ENCODE assay signal across 7 mouse cellular contexts in genomic region chr12:107930611-107931350, GRCm38 (mm10).
DNase-seq lines count a peak whose midpoint lies in the region; ATAC-seq and TF ChIP-seq lines count a peak whose summit lies in the region.

No protein-coding gene starts in this region.

- TF ChIP-seq CTCF in gastrocnemius, adult 2 months (IDR thresholded peaks at IDR 0.05) = no peak
- no peak for TF ChIP-seq CTCF in left cerebral cortex, adult 2 months (IDR thresholded peaks at IDR 0.05)
- TF ChIP-seq CTCF in midbrain, postnatal 0 days (IDR thresholded peaks at IDR 0.05) = no peak

- ATAC-seq in hindbrain, embryonic 16.5 days = peak; percentile 27; the same call in 1 of the 2 replicates
- no peak for ATAC-seq in midbrain, postnatal 0 days (ENCODE audit: low FRiP score)

- H3K9me3 ChIP-seq in hindbrain, embryonic 16.5 days (ENCODE audit: control insufficient read depth, low read length) = no peaks in the 10 kb centered on the region
- H3K9me3 ChIP-seq in midbrain, postnatal 0 days (ENCODE audit: low read length) = no peaks in the 10 kb centered on the region

- no peaks in the 10 kb centered on the region for H3K36me3 ChIP-seq in hindbrain, embryonic 16.5 days (ENCODE audit: control insufficient read depth, insufficient read depth, low read length)
- H3K36me3 ChIP-seq in midbrain, postnatal 0 days (ENCODE audit: insufficient read depth, low read length) = no peaks in the 10 kb centered on the region

- peak overlapping the region; percentile 31 for H3K4me2 ChIP-seq in hindbrain, embryonic 16.5 days (ENCODE audit: low read length)
- peak overlapping the region; percentile 12; the same call in 1 of the 2 replicates for H3K4me2 ChIP-seq in midbrain, postnatal 0 days (ENCODE audit: low read depth, low read length, poor library complexity, severe bottlenecking)

- H3K27me3 ChIP-seq in hindbrain, embryonic 16.5 days (replicated peaks; ENCODE audit: control insufficient read depth, insufficient read depth, low read length) = no peaks in the 10 kb centered on the region
- H3K27me3 ChIP-seq in midbrain, postnatal 0 days (ENCODE audit: insufficient read depth, low read length) = no peaks in the 10 kb centered on the region

- peak overlapping the region; percentile 35 for H3K27ac ChIP-seq in gastrocnemius, adult 2 months
- peak overlapping the region; percentile 42; the same call in 1 of the 2 replicates for H3K27ac ChIP-seq in hindbrain, embryonic 16.5 days (ENCODE audit: low read depth, low read length)
- H3K27ac ChIP-seq in left cerebral cortex, adult 2 months = peak overlapping the region; percentile 84
- 0 out of 2 replicates have a peak overlapping the region, but pooled peaks have one; percentile 32 for H3K27ac ChIP-seq in midbrain, postnatal 0 days (ENCODE audit: low read depth, low read length)

- 41% methylated on average over 28 of the region's 28 CpGs for WGBS in hindbrain, embryonic 16.5 days
- WGBS in midbrain, postnatal 0 days = 42% methylated on average over 28 of the region's 28 CpGs

- 0 out of 2 replicates have a peak overlapping the region, but pooled peaks have one; percentile 6 for H3K9ac ChIP-seq in hindbrain, embryonic 16.5 days (ENCODE audit: low read depth, low read length)
- no peak overlapping the region for H3K9ac ChIP-seq in midbrain, postnatal 0 days (replicated peaks; ENCODE audit: low read length, poor library complexity, severe bottlenecking)

- peak; percentile 63 for DNase-seq in adipocyte (ENCODE audit: low spot score)
- peak; percentile 35 for DNase-seq in cerebellum, adult 8-10 months
- peak; percentile 63 for DNase-seq in gastrocnemius, adult 2 months
- DNase-seq in left cerebral cortex, adult 2 months (ENCODE audit: extremely low spot score in 1 of 2, low spot score in 2 of 2) = peak in 1 of 2 experiments; percentile 68
- peak; percentile 76 for DNase-seq in midbrain, postnatal 0 days (ENCODE audit: low spot score)
- peak; percentile 72 to 84 for DNase-seq in thymus, postnatal 36 days

- H3K4me1 ChIP-seq in hindbrain, embryonic 16.5 days (ENCODE audit: control insufficient read depth, insufficient read depth, low read depth, low read length) = peaks cover 55% of the 10 kb centered on the region
- peaks cover 34% of the 10 kb centered on the region for H3K4me1 ChIP-seq in midbrain, postnatal 0 days (ENCODE audit: insufficient read depth, low read length)

- intact Hi-C loops in gastrocnemius, adult 2 months (cut with DNase I) = no loop called here
- intact Hi-C loops in left cerebral cortex, adult 2 months (cut with DNase I) = loop anchor here (2.0 kb wide), 1 partner anchor 22 kb away; no protein-coding TSS in a partner anchor

- H3K4me3 ChIP-seq in gastrocnemius, adult 2 months = peak overlapping the region; percentile 53
- no peak overlapping the region for H3K4me3 ChIP-seq in hindbrain, embryonic 16.5 days (ENCODE audit: low read length)
- peak overlapping the region; percentile 30 for H3K4me3 ChIP-seq in left cerebral cortex, adult 2 months
- H3K4me3 ChIP-seq in midbrain, postnatal 0 days (ENCODE audit: low read depth, low read length) = no peak overlapping the region

Comparison
In these comparisons a context has a peak if more than half of its experiments do, and no peak if none do; other contexts are left out.
1. H3K27ac ChIP-seq: peak in every context shown above with its lines; median percentile 84 in left cerebral cortex, adult 2 months; 42 in hindbrain, embryonic 16.5 days; 35 in gastrocnemius, adult 2 months; 32 in midbrain, postnatal 0 days.
2. H3K4me3 ChIP-seq: peak in gastrocnemius, adult 2 months (single experiment) and left cerebral cortex, adult 2 months (single experiment); none in hindbrain, embryonic 16.5 days (single experiment) and midbrain, postnatal 0 days (single experiment).